Mouse (Mus musculus) heart, postnatal 14 days (tissue): ENCODE measurements around the gene Wfdc11. TPM values are rescaled to one million over a fixed set of nuclear protein-coding genes. Genes with fewer than 3 reads are reported as not detected.
"Not testable (repeated sequence)": the region's sequence is repeated elsewhere in the genome, so short reads cannot be mapped to it uniquely, and the experiment has no call there.

Experiments
- DNase-seq, 2 experiments: peaks; one replicate each; pipeline ENCODE4 v3.0.0; 2021 to 2022
- intact Hi-C: fragments of 180-260 bp; cut with DNase I; formaldehyde crosslinking; loops from one replicate; pipeline ENCODE4 v1.15.1; 2025
- long read RNA-seq, 2 experiments: library from polyadenylated mRNA; stranded (forward); transcript quantifications; one replicate each; pipeline ENCODE4 v2.0.0; 2021
- total RNA-seq, 2 experiments: library from RNA; stranded (reverse); gene quantifications; 2 replicates each; pipeline ENCODE4 v1.2.3; 2021

The Wfdc11 gene
- total RNA-seq = not detected
- long read RNA-seq, experiment 1 = 0 reads
- long read RNA-seq, experiment 2 = 0 reads

DNA sequence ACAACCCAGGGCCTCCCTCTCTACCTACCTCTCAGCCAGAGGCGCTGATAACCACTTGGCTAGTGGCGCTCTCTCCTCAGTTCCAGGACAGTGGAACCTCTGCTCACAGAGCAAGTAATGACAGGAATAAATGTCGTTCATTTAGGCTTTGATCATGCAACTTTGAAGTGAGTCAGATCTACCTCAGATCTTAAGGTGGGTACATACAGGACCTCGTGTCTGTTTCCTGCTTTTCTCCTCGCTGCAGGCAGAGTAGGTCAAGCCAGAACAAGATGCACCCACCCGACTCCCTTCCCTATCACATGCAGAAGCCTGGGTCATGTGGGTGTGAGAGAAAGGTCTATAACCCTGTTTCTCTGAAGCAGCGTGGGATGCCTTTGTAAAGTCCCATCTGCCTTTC is at the start of gene Wfdc11:
Gene Wfdc11 (minus strand): TSS at position 101 of the 400 bp plus-strand sequence.
- DNase-seq = no peak
- intact Hi-C loops = no loop called here

DNA sequence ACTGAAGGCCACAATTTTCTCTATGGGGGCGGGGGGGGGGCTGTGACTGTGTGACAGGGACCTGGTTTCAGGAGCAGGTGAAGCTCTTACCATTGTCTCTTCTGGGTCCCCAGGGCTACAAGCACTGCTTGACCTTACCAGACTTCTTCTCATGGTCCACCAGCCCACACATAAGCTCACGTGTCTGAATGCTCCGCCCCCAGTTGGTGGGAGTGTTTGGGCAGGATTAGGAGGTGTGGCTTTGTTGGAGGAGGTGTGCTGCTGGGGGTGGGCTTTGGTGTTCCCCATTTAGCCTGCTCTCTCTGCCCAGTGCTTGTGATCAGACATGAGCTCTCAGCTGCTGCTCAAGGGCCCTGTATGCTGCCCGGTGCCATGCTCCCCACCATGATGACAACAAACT is 49.4 kb upstream of the Wfdc11 start:
- intact Hi-C loops = no loop called here
- DNase-seq = no peak

- intact Hi-C loops, DNase-seq: not testable (repeated sequence)
Observed at GRCm38 (mm10) chr2:164716194-164716786, 42.4 kb upstream of the Wfdc11 start.

- intact Hi-C loops = no loop called here
- DNase-seq = no peak
Observed at GRCm38 (mm10) chr2:164715005-164715404, 41.1 kb upstream of the Wfdc11 start, which contains the start of gene Spint5. TSS of gene Spint5 (plus strand) at chr2:164715305.

GRCm38 (mm10) chr2:164705991-164706390 is 32.1 kb upstream of the Wfdc11 start:
- no peak for DNase-seq
- intact Hi-C loops = no loop called here

- intact Hi-C loops = no loop called here
Observed at GRCm38 (mm10) chr2:164705328-164705727, 31.4 kb upstream of the Wfdc11 start.

DNA sequence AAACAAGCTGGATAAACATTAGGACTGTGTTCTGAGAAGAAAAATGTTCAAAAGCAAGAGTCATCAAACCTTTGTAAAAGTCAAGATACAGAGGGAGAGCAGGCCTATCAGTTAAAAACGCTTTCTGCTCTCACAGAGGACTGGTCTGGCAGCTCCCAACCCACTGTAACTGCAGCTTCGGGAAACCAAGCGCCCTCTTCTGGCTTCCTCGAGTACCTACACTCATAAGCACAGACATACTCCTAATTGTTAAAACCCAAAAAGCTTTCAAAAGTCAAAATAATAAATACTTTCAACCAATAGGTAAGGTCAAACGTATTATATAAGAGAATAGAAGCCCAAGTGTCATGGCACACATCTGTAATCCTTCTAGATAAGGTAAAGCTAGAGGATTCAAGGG is 30.3 kb upstream of the Wfdc11 start:
- DNase-seq = no peak
- intact Hi-C loops = no loop called here

More at GRCm38 (mm10) chr2:164705328-164705727, 31.4 kb upstream of the Wfdc11 start:
- DNase-seq = no peak

- intact Hi-C loops = no loop called here
Observed at GRCm38 (mm10) chr2:164701761-164702160, 27.9 kb upstream of the Wfdc11 start.

DNA sequence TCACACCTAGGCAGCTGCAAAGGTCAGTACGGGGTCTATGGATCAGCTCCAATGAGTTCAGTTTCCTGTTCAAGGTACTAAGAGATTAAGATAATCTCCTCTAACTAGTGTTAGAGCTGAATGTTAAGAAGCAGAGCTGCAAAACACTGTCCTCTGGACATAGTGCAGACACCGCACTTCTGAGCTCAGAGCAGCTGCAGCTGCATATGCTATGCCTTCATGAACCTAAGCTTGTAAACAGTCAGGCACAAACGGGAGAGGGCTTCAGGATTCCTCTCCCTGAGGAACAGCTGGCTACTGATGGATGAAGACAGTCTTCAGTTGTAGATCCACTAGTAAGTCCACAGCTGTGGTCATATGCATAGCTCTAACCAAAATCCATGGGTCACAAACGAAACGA is 27.1 kb upstream of the Wfdc11 start:
- intact Hi-C loops = no loop called here
- DNase-seq = no peak

More at GRCm38 (mm10) chr2:164701761-164702160, 27.9 kb upstream of the Wfdc11 start:
- DNase-seq = no peak

DNA sequence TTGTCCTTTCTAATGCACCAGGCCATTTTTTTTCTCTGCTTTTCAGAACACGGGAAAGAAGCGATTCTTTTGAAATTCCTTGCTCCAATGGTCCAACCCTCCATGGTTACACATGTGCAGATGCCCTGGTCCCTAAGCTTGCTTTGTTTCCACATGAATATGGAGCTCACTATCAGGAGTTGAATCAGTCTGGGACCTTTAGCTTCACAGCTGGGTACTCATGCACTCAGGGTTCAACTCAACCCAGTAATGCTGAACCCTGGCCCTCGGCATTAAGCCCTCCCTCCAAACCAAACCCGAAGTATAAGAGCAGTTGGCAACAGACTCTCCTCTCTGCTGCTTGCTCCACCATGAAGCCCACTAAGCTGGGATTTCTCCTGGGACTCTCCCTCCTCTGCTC is 24.3 kb upstream of the Wfdc11 start, which contains the start of gene Spint4:
Gene Spint4 (plus strand): TSS at position 301 of the 400 bp plus-strand sequence.
- intact Hi-C loops = no loop called here
- DNase-seq = no peak

DNA sequence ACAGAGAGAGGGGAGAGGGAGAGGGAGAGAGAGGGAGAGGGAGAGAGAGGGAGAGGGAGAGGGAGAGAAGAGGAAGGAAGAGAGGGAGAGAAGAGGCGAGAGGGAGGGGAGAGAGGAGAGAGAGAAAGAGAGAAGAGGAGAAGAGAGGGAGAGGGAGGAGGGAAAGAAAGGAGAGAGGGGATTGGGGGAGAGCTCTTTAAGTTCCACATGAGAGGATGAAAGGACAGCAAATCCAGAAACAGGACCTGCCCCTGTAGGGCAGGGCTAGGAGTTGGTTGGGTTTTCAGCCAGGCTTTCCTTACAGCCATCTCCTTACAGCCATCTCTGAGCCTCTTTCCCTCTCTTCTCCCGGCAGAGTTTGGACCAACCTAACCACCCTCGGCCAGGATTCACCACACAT is 10.9 kb upstream of the Wfdc11 start, which contains the start of gene Wfdc13:
Gene Wfdc13 (plus strand): TSS at position 301 of the 400 bp plus-strand sequence.
- intact Hi-C loops = no loop called here
- DNase-seq = no peak

DNA sequence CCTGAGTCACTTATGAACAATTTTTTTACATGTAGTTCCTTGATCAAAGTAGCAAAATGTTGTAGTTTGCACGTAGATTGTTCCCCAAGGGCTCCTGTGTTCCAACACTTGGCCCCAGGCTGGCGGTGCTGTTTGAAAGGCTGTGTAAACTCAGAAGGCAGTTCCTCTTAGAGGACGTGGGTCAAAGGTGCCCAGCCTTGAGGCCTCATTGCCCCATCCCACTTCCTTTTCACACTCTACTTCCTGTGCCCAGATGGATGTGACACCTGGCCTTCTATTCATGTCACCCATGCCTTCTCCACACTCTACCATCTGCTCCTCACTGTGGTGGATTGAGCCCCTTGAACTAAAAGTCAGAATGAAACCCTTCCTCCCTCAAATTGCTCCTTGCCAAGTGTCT is 6.0 kb upstream of the Wfdc11 start:
- DNase-seq = no peak
- intact Hi-C loops = loop anchor here (1.0 to 5.0 kb wide), 2 partner anchors 45 to 112 kb away; no protein-coding TSS in a partner anchor

DNA sequence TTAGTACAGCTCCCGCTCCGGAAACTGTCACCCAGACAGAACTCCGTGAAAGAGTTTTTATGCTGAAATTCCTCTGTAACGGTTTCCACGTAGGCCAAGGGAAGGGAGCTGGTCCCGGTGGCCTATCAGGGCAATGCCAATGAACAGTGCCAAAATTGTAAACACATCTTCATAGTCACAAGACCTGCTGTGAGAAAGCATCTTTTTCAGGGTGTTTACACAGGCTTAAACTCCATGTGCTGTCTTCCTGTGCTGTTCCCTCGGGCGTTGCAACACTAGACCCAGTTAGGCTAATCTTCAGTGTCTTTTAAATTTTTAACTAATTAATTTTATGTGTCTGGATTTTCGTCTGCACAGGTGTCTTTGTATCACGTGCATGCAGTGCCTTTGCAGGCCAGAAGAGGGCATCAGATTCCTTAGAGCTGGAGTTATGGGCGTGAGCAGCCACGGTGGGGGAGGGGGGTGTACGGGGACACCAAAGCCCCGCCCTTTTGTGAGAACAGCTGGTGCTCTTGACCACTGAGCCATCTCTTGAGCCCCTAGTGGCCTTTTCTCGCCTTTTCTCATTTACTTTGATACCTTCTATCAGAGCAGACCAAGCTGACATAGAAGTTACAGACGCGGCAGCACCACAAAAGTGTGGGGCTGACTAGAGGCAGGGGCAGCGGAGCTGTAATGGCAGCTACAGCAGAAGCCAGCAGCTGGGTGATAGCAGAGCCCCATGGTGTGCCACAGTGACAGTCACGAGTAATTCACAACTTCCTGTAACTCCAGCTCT is 5.2 kb upstream of the Wfdc11 start:
- intact Hi-C loops = loop anchor here (1.0 to 5.0 kb wide), 2 partner anchors 46 to 113 kb away; no protein-coding TSS in a partner anchor

DNA sequence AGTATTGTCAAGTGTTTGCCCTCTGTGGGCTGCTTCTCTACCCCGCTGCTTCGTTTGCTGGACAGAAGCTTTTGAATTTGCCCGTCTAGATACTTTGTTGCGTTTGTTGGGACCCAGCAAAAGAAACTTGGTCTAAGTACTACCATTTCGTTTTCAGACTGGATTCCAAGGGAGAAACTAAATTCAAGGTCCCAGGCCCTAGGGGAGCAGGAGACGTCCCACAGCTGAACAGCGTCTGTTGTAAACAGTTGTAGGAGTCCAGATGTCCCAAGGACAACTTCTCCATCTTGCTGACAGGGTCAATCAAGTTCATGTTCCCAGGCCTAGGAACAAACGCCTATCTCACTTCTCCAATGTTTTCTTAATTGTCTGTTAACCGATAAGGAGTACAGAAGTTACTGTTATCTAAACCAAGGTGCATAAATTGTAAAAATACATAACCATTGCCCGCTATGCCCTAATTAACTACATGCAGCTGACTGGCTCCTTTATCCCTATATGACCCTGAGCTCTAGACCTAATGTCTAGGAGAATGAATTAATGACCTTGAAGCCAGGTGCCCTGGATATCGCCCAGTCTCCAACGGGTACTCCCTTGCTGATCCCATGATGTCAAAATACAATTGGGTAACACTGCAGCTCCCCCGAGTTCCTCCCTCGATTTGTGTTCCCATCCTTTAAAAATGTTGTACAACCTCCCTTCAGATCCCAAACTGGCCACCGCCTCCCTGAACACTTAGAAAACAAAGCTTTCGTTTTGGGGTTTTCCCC is 3.2 kb upstream of the Wfdc11 start:
- no peak for DNase-seq
- intact Hi-C loops = loop anchor here (5.0 kb wide), 1 partner anchor 115 kb away; no protein-coding TSS in a partner anchor

More for the DNA sequence above, 5.2 kb upstream of the Wfdc11 start:
- peak; percentile 62 to 82 for DNase-seq

DNA sequence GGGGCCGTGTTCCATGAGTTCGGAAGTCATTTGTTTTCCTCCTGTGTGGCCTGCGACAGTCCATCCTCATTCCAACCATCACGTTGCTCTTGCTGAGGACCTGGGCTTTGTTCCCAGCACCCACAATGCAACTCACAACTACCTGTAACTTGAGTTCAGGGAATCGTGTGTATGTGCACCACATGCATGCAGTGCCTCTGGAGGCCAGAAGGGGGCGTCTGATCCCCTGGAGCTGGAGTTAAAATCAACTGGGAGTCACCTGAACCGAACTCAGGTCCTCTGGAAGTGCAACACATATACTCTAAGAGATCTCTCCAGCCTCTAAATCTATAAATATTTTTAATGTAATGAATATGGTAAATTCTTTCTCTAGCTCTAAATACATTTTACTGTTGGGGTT is 2.2 kb upstream of the Wfdc11 start:
- intact Hi-C loops = loop anchor here (5.0 kb wide), 1 partner anchor 116 kb away; no protein-coding TSS in a partner anchor
- no peak for DNase-seq

DNA sequence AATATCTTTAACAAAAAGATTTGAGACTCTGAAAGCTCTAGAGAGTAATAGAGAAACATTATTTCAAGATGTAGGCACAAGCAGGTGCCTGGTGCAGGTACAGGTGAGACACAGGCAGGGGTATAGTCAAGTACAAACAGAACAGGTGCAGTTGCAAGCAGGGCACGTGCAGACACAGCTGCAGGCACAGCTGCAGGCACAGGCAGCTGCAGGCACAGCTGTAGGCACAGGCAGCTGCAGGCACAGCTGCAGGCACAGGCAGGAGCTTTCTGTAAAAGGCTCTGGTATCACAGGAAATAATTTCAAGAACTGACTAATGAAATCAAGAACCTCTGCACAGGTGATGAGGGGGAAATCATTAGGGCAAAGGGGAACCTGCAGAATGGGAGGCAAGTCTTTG is 2.9 kb downstream of the Wfdc11 start:
- DNase-seq = no peak

DNA sequence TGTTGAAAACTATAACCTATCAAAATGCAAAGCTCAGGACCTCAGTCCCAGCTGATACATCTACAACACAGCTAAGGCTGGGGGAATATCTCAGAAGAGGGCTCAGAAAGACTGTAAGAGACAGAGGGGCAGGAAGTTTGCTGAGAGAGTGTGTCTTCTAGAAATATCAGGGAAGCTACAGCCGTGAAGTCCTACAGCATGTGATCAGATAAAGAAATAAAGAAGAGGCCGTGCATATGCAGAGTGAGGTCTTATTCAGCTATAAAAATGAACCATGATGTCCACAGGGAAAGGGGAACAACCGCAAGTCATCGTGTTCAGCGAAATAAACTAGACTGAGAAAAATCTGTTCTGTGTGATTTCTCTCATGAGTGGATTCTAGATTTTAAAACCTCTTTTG is 3.6 kb downstream of the Wfdc11 start:
- no peak for DNase-seq

More for the DNA sequence above, 2.9 kb downstream of the Wfdc11 start:
- intact Hi-C loops = no loop called here

GRCm38 (mm10) chr2:164664851-164665250 is 9.0 kb downstream of the Wfdc11 start:
- DNase-seq = no peak
- intact Hi-C loops = no loop called here

More for the DNA sequence above, 3.6 kb downstream of the Wfdc11 start:
- intact Hi-C loops = no loop called here

DNA sequence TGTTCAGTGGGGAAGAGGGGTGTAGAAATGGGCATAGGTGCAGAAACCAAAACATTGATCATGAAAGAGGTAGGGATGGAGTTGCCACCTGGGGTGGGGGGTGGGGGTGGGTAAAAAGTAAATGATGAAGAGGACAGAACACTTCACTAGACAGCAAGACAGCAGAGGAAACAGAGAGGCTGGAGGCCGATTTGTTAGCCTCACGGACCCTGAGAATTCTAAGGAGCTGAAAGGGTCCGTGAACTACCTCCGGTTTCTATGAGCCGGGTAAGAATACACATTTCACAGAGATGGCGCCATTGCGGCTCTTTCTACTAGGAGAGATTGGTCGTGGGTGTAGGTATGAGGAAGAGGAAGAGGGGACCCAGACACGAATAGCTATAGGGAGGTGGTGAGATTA is 17.4 kb downstream of the Wfdc11 start, which contains the start of gene Wfdc9:
Gene Wfdc9 (minus strand): TSS at position 101 of the 400 bp plus-strand sequence.
- DNase-seq = no peak
- intact Hi-C loops = no loop called here

DNA sequence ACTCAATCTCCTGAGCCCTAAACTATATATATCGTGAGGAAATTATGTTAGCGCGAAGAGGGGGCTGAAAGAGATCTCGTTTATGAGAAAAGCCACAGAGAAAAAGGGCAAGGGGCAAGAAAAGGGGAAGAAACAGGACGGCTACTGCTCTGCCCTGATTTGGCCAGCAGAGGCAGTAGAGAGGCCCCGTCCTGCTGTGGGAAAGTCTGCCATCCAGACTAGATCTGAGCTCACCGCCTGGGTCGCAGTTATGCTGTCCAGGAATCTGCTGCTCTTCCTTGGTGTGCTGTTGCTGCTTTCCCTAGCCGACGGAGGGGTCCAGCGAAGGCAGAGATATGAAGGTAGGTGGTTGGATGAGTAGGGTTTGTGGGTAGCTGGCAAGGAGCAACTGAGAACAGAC is 18.0 kb downstream of the Wfdc11 start, which contains the start of gene Wfdc10:
Gene Wfdc10 (plus strand): TSS at position 189 of the 400 bp plus-strand sequence.
- DNase-seq = peak; percentile 30 to 62
- intact Hi-C loops = no loop called here
